Mouse (Mus musculus): ENCODE data around the gene Nhsl1. TPM values are rescaled to one million over a fixed set of nuclear protein-coding genes. Genes with fewer than 3 reads are reported as not detected.

Nhsl1 gene
- polyA plus RNA-seq, 1 experiment from 2014 or later: 9.2 TPM

- WGBS: 89% methylated on average over 5 of the region's 5 CpGs
- Histone ChIP-seq H3K4me1 (ENCODE audit: control insufficient read depth, insufficient read depth, low read length) (no peaks in the 10 kb centered on the region), H3K27me3 (ENCODE audit: control insufficient read depth, insufficient read depth, low read depth, low read length) (no peaks in the 10 kb centered on the region), H3K4me3 (ENCODE audit: low read depth, low read length) (no peak overlapping the region), H3K9ac (ENCODE audit: low read depth, low read length) (no peak overlapping the region), H3K36me3 (ENCODE audit: control insufficient read depth, insufficient read depth, low read length) (no peaks in the 10 kb centered on the region), H3K4me2 (ENCODE audit: low read length) (no peak overlapping the region), H3K27ac (ENCODE audit: low read length) (no peak overlapping the region), H3K9me3 (replicated peaks; ENCODE audit: control insufficient read depth, low read length, poor library complexity, severe bottlenecking) (no peaks in the 10 kb centered on the region)
- ATAC-seq: no peak
These were observed 18.9 kb downstream of the Nhsl1 start for GRCm38 (mm10) chr10:18337725-18338124.

- Histone ChIP-seq H3K4me2 (ENCODE audit: low read length) (no peak overlapping the region), H3K27ac (ENCODE audit: low read length) (no peak overlapping the region), H3K4me1 (ENCODE audit: control insufficient read depth, insufficient read depth, low read length) (no peaks in the 10 kb centered on the region), H3K9me3 (replicated peaks; ENCODE audit: control insufficient read depth, low read length, poor library complexity, severe bottlenecking) (no peaks in the 10 kb centered on the region), H3K9ac (ENCODE audit: low read depth, low read length) (no peak overlapping the region), H3K27me3 (ENCODE audit: control insufficient read depth, insufficient read depth, low read depth, low read length) (no peaks in the 10 kb centered on the region), H3K4me3 (ENCODE audit: low read depth, low read length) (no peak overlapping the region), H3K36me3 (ENCODE audit: control insufficient read depth, insufficient read depth, low read length) (no peaks in the 10 kb centered on the region)
- no peak for ATAC-seq
- 94% methylated on average over 6 of the region's 6 CpGs for WGBS
These were observed 20.6 kb downstream of the Nhsl1 start for GRCm38 (mm10) chr10:18339386-18339785.

- no peak for ATAC-seq
These were observed 22.1 kb downstream of the Nhsl1 start for GRCm38 (mm10) chr10:18340930-18341329.

GRCm38 (mm10) chr10:18341444-18342196, 22.8 kb downstream of the Nhsl1 start:
- Histone ChIP-seq H3K9ac (ENCODE audit: low read depth, low read length) (no peak overlapping the region), H3K4me2 (ENCODE audit: low read length) (no peak overlapping the region), H3K4me3 (ENCODE audit: low read depth, low read length) (no peak overlapping the region), H3K27me3 (ENCODE audit: control insufficient read depth, insufficient read depth, low read depth, low read length) (no peaks in the 10 kb centered on the region), H3K27ac (ENCODE audit: low read length) (no peak overlapping the region), H3K9me3 (replicated peaks; ENCODE audit: control insufficient read depth, low read length, poor library complexity, severe bottlenecking) (no peaks in the 10 kb centered on the region), H3K4me1 (ENCODE audit: control insufficient read depth, insufficient read depth, low read length) (no peaks in the 10 kb centered on the region), H3K36me3 (ENCODE audit: control insufficient read depth, insufficient read depth, low read length) (no peaks in the 10 kb centered on the region)
- no peak for ATAC-seq
- WGBS: 20% methylated on average over 15 of the region's 15 CpGs

More at GRCm38 (mm10) chr10:18340930-18341329, 22.1 kb downstream of the Nhsl1 start:
- Histone ChIP-seq H3K36me3 (ENCODE audit: control insufficient read depth, insufficient read depth, low read length) (no peaks in the 10 kb centered on the region), H3K27ac (ENCODE audit: low read length) (no peak overlapping the region), H3K4me3 (ENCODE audit: low read depth, low read length) (no peak overlapping the region), H3K4me1 (ENCODE audit: control insufficient read depth, insufficient read depth, low read length) (no peaks in the 10 kb centered on the region), H3K9me3 (replicated peaks; ENCODE audit: control insufficient read depth, low read length, poor library complexity, severe bottlenecking) (no peaks in the 10 kb centered on the region), H3K4me2 (ENCODE audit: low read length) (no peak overlapping the region), H3K27me3 (ENCODE audit: control insufficient read depth, insufficient read depth, low read depth, low read length) (no peaks in the 10 kb centered on the region), H3K9ac (ENCODE audit: low read depth, low read length) (no peak overlapping the region)
- WGBS: 96% methylated on average over 1 of the region's 1 CpGs

- H3K27ac ChIP-seq (ENCODE audit: low read length): no peak overlapping the region
- no peak for ATAC-seq
- 94% methylated on average over 15 of the region's 15 CpGs for WGBS
- no peaks in the 10 kb centered on the region for H3K9me3 ChIP-seq (replicated peaks; ENCODE audit: control insufficient read depth, low read length, poor library complexity, severe bottlenecking)
- H3K27me3 ChIP-seq (ENCODE audit: control insufficient read depth, insufficient read depth, low read depth, low read length): no peaks in the 10 kb centered on the region
- H3K4me3 ChIP-seq (ENCODE audit: low read depth, low read length): no peak overlapping the region
- H3K9ac ChIP-seq (ENCODE audit: low read depth, low read length): no peak overlapping the region
- no peaks in the 10 kb centered on the region for H3K4me1 ChIP-seq (ENCODE audit: control insufficient read depth, insufficient read depth, low read length)
- no peaks in the 10 kb centered on the region for H3K36me3 ChIP-seq (ENCODE audit: control insufficient read depth, insufficient read depth, low read length)
- no peak overlapping the region for H3K4me2 ChIP-seq (ENCODE audit: low read length)
These were observed 28.4 kb downstream of the Nhsl1 start for GRCm38 (mm10) chr10:18347231-18347630.

- no peak overlapping the region for H3K4me2 ChIP-seq (ENCODE audit: low read length)
- no peaks in the 10 kb centered on the region for H3K36me3 ChIP-seq (ENCODE audit: control insufficient read depth, insufficient read depth, low read length)
- H3K9me3 ChIP-seq (replicated peaks; ENCODE audit: control insufficient read depth, low read length, poor library complexity, severe bottlenecking): no peaks in the 10 kb centered on the region
- WGBS: 89% methylated on average over 4 of the region's 4 CpGs
- no peak overlapping the region for H3K27ac ChIP-seq (ENCODE audit: low read length)
- no peaks in the 10 kb centered on the region for H3K27me3 ChIP-seq (ENCODE audit: control insufficient read depth, insufficient read depth, low read depth, low read length)
- H3K9ac ChIP-seq (ENCODE audit: low read depth, low read length): no peak overlapping the region
- H3K4me3 ChIP-seq (ENCODE audit: low read depth, low read length): no peak overlapping the region
- ATAC-seq: no peak
- H3K4me1 ChIP-seq (ENCODE audit: control insufficient read depth, insufficient read depth, low read length): no peaks in the 10 kb centered on the region
These were observed 32.0 kb downstream of the Nhsl1 start for GRCm38 (mm10) chr10:18350781-18351180.

GRCm38 (mm10) chr10:18352937-18353336, 34.2 kb downstream of the Nhsl1 start:
- Histone ChIP-seq H3K4me3 (ENCODE audit: low read depth, low read length) (no peak overlapping the region), H3K4me1 (ENCODE audit: control insufficient read depth, insufficient read depth, low read length) (no peaks in the 10 kb centered on the region), H3K9ac (ENCODE audit: low read depth, low read length) (no peak overlapping the region), H3K27me3 (ENCODE audit: control insufficient read depth, insufficient read depth, low read depth, low read length) (no peaks in the 10 kb centered on the region), H3K27ac (ENCODE audit: low read length) (no peak overlapping the region), H3K9me3 (replicated peaks; ENCODE audit: control insufficient read depth, low read length, poor library complexity, severe bottlenecking) (no peaks in the 10 kb centered on the region), H3K36me3 (ENCODE audit: control insufficient read depth, insufficient read depth, low read length) (no peaks in the 10 kb centered on the region), H3K4me2 (ENCODE audit: low read length) (no peak overlapping the region)
- no peak for ATAC-seq
- WGBS: 89% methylated on average over 5 of the region's 5 CpGs

- 64% methylated on average over 8 of the region's 8 CpGs for WGBS
- no peak overlapping the region for H3K27ac ChIP-seq (ENCODE audit: low read length)
- H3K4me2 ChIP-seq (ENCODE audit: low read length): no peak overlapping the region
- H3K4me1 ChIP-seq (ENCODE audit: control insufficient read depth, insufficient read depth, low read length): no peaks in the 10 kb centered on the region
- H3K27me3 ChIP-seq (ENCODE audit: control insufficient read depth, insufficient read depth, low read depth, low read length): no peaks in the 10 kb centered on the region
- H3K36me3 ChIP-seq (ENCODE audit: control insufficient read depth, insufficient read depth, low read length): no peaks in the 10 kb centered on the region
- H3K9me3 ChIP-seq (replicated peaks; ENCODE audit: control insufficient read depth, low read length, poor library complexity, severe bottlenecking): no peaks in the 10 kb centered on the region
- no peak overlapping the region for H3K4me3 ChIP-seq (ENCODE audit: low read depth, low read length)
- H3K9ac ChIP-seq (ENCODE audit: low read depth, low read length): no peak overlapping the region
- ATAC-seq: no peak
These were observed 35.3 kb downstream of the Nhsl1 start for GRCm38 (mm10) chr10:18354103-18354502.

GRCm38 (mm10) chr10:18356461-18356860, 37.7 kb downstream of the Nhsl1 start:
- no peak for ATAC-seq
- no peak overlapping the region for H3K9ac ChIP-seq (ENCODE audit: low read depth, low read length)
- 91% methylated on average over 6 of the region's 6 CpGs for WGBS
- H3K4me3 ChIP-seq (ENCODE audit: low read depth, low read length): no peak overlapping the region
- no peaks in the 10 kb centered on the region for H3K9me3 ChIP-seq (replicated peaks; ENCODE audit: control insufficient read depth, low read length, poor library complexity, severe bottlenecking)
- H3K36me3 ChIP-seq (ENCODE audit: control insufficient read depth, insufficient read depth, low read length): no peaks in the 10 kb centered on the region
- no peaks in the 10 kb centered on the region for H3K27me3 ChIP-seq (ENCODE audit: control insufficient read depth, insufficient read depth, low read depth, low read length)
- H3K27ac ChIP-seq (ENCODE audit: low read length): no peak overlapping the region
- no peak overlapping the region for H3K4me2 ChIP-seq (ENCODE audit: low read length)
- H3K4me1 ChIP-seq (ENCODE audit: control insufficient read depth, insufficient read depth, low read length): no peaks in the 10 kb centered on the region
